Mouse (Mus musculus): ENCODE data around the gene Ubxn2a.

The Ubxn2a gene

GRCm38 (mm10) chr12:4878296-4878783 lies 29.2 kb downstream of the Ubxn2a start:
- no peak for DNase-seq

- no peak for DNase-seq
Measured at GRCm38 (mm10) chr12:4875623-4876022, 31.9 kb downstream of the Ubxn2a start.

- DNase-seq = peak; percentile 89
Measured at GRCm38 (mm10) chr12:4874161-4874927, 33.2 kb downstream of the Ubxn2a start, which contains the start of gene Mfsd2b. Gene Mfsd2b (minus strand): TSS chr12:4874359.

- DNase-seq = no peak
Measured at GRCm38 (mm10) chr12:4873531-4873930, 34.0 kb downstream of the Ubxn2a start.

GRCm38 (mm10) chr12:4872983-4873477 lies 34.5 kb downstream of the Ubxn2a start:
- DNase-seq = no peak

- no peak for DNase-seq
Measured at GRCm38 (mm10) chr12:4872273-4872672, 35.2 kb downstream of the Ubxn2a start.

GRCm38 (mm10) chr12:4871260-4871659 lies 36.2 kb downstream of the Ubxn2a start:
- DNase-seq = no peak

GRCm38 (mm10) chr12:4868924-4869323 lies 38.6 kb downstream of the Ubxn2a start:
- no peak for DNase-seq

GRCm38 (mm10) chr12:4864338-4864690 lies 43.2 kb downstream of the Ubxn2a start:
- DNase-seq = no peak

- DNase-seq = peak; percentile 59
Measured at GRCm38 (mm10) chr12:4863654-4864337, 43.7 kb downstream of the Ubxn2a start.

GRCm38 (mm10) chr12:4862672-4863071 lies 44.8 kb downstream of the Ubxn2a start:
- no peak for DNase-seq

GRCm38 (mm10) chr12:4859241-4859914 lies 48.1 kb downstream of the Ubxn2a start:
- DNase-seq = no peak

- DNase-seq = no peak
Measured at GRCm38 (mm10) chr12:4856834-4857233, 50.7 kb downstream of the Ubxn2a start.

GRCm38 (mm10) chr12:4856160-4856559 lies 51.3 kb downstream of the Ubxn2a start:
- peak; percentile 59 for DNase-seq

GRCm38 (mm10) chr12:4843741-4844140 lies 63.8 kb downstream of the Ubxn2a start:
- peak; percentile 52 for DNase-seq

- DNase-seq = peak; percentile 97
Measured at GRCm38 (mm10) chr12:4842890-4843597, 64.5 kb downstream of the Ubxn2a start, which contains the start of gene Wdcp. Gene Wdcp (plus strand): TSS chr12:4843303.

- DNase-seq = no peak
Measured at GRCm38 (mm10) chr12:4842456-4842855, 65.0 kb downstream of the Ubxn2a start.

- DNase-seq = peak; percentile 63
Measured at GRCm38 (mm10) chr12:4841392-4841887, 66.1 kb downstream of the Ubxn2a start, which contains the start of gene Fkbp1b. Gene Fkbp1b (minus strand): TSS chr12:4841591.

GRCm38 (mm10) chr12:4840741-4841140 lies 66.8 kb downstream of the Ubxn2a start:
- peak; percentile 24 for DNase-seq

GRCm38 (mm10) chr12:4840010-4840409 lies 67.5 kb downstream of the Ubxn2a start:
- DNase-seq = peak; percentile 33

GRCm38 (mm10) chr12:4836959-4837358 lies 70.5 kb downstream of the Ubxn2a start:
- DNase-seq = no peak
